Mouse (Mus musculus): ENCODE measurements around the gene Ier2. TPM values are rescaled to one million over a fixed set of nuclear protein-coding genes. Genes with fewer than 3 reads are reported as not detected.

Gene Ier2
- total RNA-seq, 1 experiment, result 49.7 TPM

- Histone ChIP-seq H3K27ac (ENCODE audit: insufficient read depth, low read depth, low read length, poor library complexity, severe bottlenecking) (no peak overlapping the region), H3K9ac (ENCODE audit: insufficient read depth, low read depth, low read length, poor library complexity, severe bottlenecking) (no peak overlapping the region), H3K9me3 (ENCODE audit: control insufficient read depth, insufficient read depth, low read depth, low read length) (no peaks in the 10 kb centered on the region), H3K4me1 (ENCODE audit: control insufficient read depth in 2 of 2, insufficient read depth in 2 of 2, low read length in 2 of 2, poor library complexity in 1 of 2) (peaks cover 0 to 39% of the 10 kb centered on the region in 2 experiments; a peak in 2 of 4 replicates), H3K4me3 (ENCODE audit: insufficient read depth in 1 of 2, low read depth in 1 of 2, low read length in 2 of 2, poor library complexity in 1 of 2, severe bottlenecking in 1 of 2) (peak overlapping the region in 1 of 2 experiments; percentile 54; a peak in 2 of 4 replicates), H3K36me3 (ENCODE audit: control insufficient read depth, insufficient read depth, low read length, poor library complexity, severe bottlenecking) (no peaks in the 10 kb centered on the region)
- in situ Hi-C loops (cut with MboI; ENCODE audit: low sequenced_read_pairs in 2 of 2, unreplicated experiment in 2 of 2), result loop anchor here in 1 of 2 experiments (10.0 kb wide), 2 partner anchors 69 to 109 kb away; no protein-coding TSS in a partner anchor
- TF ChIP-seq CHD2 (IDR thresholded peaks at IDR 0.05; ENCODE audit: low read depth, low read length) (no peak), ZNF384 (IDR thresholded peaks at IDR 0.05; ENCODE audit: low read depth, low read length) (no peak), HCFC1 (IDR thresholded peaks at IDR 0.05; ENCODE audit: borderline replicate concordance, insufficient read depth, low read length) (no peak), MAFK (IDR thresholded peaks at IDR 0.05; ENCODE audit: insufficient read depth, low read depth, low read length) (no peak), ZC3H11A (IDR thresholded peaks at IDR 0.05; ENCODE audit: borderline replicate concordance, low read depth, low read length) (no peak)
- DNase-seq (ENCODE audit: low read depth, low spot score), result no peak
Observed at GRCm38 (mm10) chr8:84705960-84706359, 43.3 kb upstream of the Ier2 start.

- peaks cover 0 to 41% of the 10 kb centered on the region in 2 experiments; a peak in 2 of 4 replicates for H3K4me1 ChIP-seq (ENCODE audit: control insufficient read depth in 2 of 2, insufficient read depth in 2 of 2, low read length in 2 of 2, poor library complexity in 1 of 2)
- peak overlapping the region; percentile 37 to 54 for H3K4me3 ChIP-seq (ENCODE audit: insufficient read depth in 1 of 2, low read depth in 1 of 2, low read length in 2 of 2, poor library complexity in 1 of 2, severe bottlenecking in 1 of 2)
- in situ Hi-C loops (cut with MboI; ENCODE audit: low sequenced_read_pairs in 2 of 2, unreplicated experiment in 2 of 2), result loop anchor here in 1 of 2 experiments (10.0 kb wide), 2 partner anchors 70 to 110 kb away; no protein-coding TSS in a partner anchor
- peaks cover under 1% of the 10 kb centered on the region; the same call in 1 of the 2 replicates for H3K36me3 ChIP-seq (ENCODE audit: control insufficient read depth, insufficient read depth, low read length, poor library complexity, severe bottlenecking)
- no peaks in the 10 kb centered on the region for H3K9me3 ChIP-seq (ENCODE audit: control insufficient read depth, insufficient read depth, low read depth, low read length)
- TF ChIP-seq HCFC1 (IDR thresholded peaks at IDR 0.05; ENCODE audit: borderline replicate concordance, insufficient read depth, low read length), result no peak
- no peak for TF ChIP-seq ZC3H11A (IDR thresholded peaks at IDR 0.05; ENCODE audit: borderline replicate concordance, low read depth, low read length)
- no peak for TF ChIP-seq ZNF384 (IDR thresholded peaks at IDR 0.05; ENCODE audit: low read depth, low read length)
- no peak for TF ChIP-seq MAFK (IDR thresholded peaks at IDR 0.05; ENCODE audit: insufficient read depth, low read depth, low read length)
- no peak for TF ChIP-seq CHD2 (IDR thresholded peaks at IDR 0.05; ENCODE audit: low read depth, low read length)
- no peak for DNase-seq (ENCODE audit: low read depth, low spot score)
- H3K9ac ChIP-seq (ENCODE audit: insufficient read depth, low read depth, low read length, poor library complexity, severe bottlenecking), result peak overlapping the region; percentile 10; the same call in 1 of the 2 replicates
- H3K27ac ChIP-seq (ENCODE audit: insufficient read depth, low read depth, low read length, poor library complexity, severe bottlenecking), result no peak overlapping the region
Observed at GRCm38 (mm10) chr8:84704867-84705831, 42.5 kb upstream of the Ier2 start.

- no peak overlapping the region for H3K9ac ChIP-seq (ENCODE audit: insufficient read depth, low read depth, low read length, poor library complexity, severe bottlenecking)
- no peak overlapping the region for H3K27ac ChIP-seq (ENCODE audit: insufficient read depth, low read depth, low read length, poor library complexity, severe bottlenecking)
- DNase-seq (ENCODE audit: low read depth, low spot score), result peak; percentile 93
- H3K4me1 ChIP-seq (ENCODE audit: control insufficient read depth in 2 of 2, insufficient read depth in 2 of 2, low read length in 2 of 2, poor library complexity in 1 of 2), result peaks cover 2 to 44% of the 10 kb centered on the region in 2 experiments; a peak in 2 of 4 replicates
- in situ Hi-C loops (cut with MboI; ENCODE audit: low sequenced_read_pairs in 2 of 2, unreplicated experiment in 2 of 2), result loop anchor here in 1 of 2 experiments (10.0 kb wide), 2 partner anchors 70 to 110 kb away; no protein-coding TSS in a partner anchor
- no peaks in the 10 kb centered on the region for H3K9me3 ChIP-seq (ENCODE audit: control insufficient read depth, insufficient read depth, low read depth, low read length)
- TF ChIP-seq MAFK (IDR thresholded peaks at IDR 0.05; ENCODE audit: insufficient read depth, low read depth, low read length), result no peak
- TF ChIP-seq ZNF384 (IDR thresholded peaks at IDR 0.05; ENCODE audit: low read depth, low read length), result no peak
- TF ChIP-seq ZC3H11A (IDR thresholded peaks at IDR 0.05; ENCODE audit: borderline replicate concordance, low read depth, low read length), result no peak
- TF ChIP-seq HCFC1 (IDR thresholded peaks at IDR 0.05; ENCODE audit: borderline replicate concordance, insufficient read depth, low read length), result no peak
- TF ChIP-seq CHD2 (IDR thresholded peaks at IDR 0.05; ENCODE audit: low read depth, low read length), result no peak
- H3K36me3 ChIP-seq (ENCODE audit: control insufficient read depth, insufficient read depth, low read length, poor library complexity, severe bottlenecking), result peaks cover 6% of the 10 kb centered on the region
- peak overlapping the region; percentile 37 to 66; a peak in 3 of 4 replicates for H3K4me3 ChIP-seq (ENCODE audit: insufficient read depth in 1 of 2, low read depth in 1 of 2, low read length in 2 of 2, poor library complexity in 1 of 2, severe bottlenecking in 1 of 2)
Observed at GRCm38 (mm10) chr8:84704356-84704755, 41.7 kb upstream of the Ier2 start.

- Histone ChIP-seq H3K9me3 (ENCODE audit: control insufficient read depth, insufficient read depth, low read depth, low read length) (no peaks in the 10 kb centered on the region), H3K4me1 (ENCODE audit: control insufficient read depth in 2 of 2, insufficient read depth in 2 of 2, low read length in 2 of 2, poor library complexity in 1 of 2) (peaks cover 2 to 42% of the 10 kb centered on the region in 2 experiments; a peak in 2 of 4 replicates), H3K27ac (ENCODE audit: insufficient read depth, low read depth, low read length, poor library complexity, severe bottlenecking) (no peak overlapping the region), H3K36me3 (ENCODE audit: control insufficient read depth, insufficient read depth, low read length, poor library complexity, severe bottlenecking) (peaks cover 12% of the 10 kb centered on the region), H3K4me3 (ENCODE audit: insufficient read depth in 1 of 2, low read depth in 1 of 2, low read length in 2 of 2, poor library complexity in 1 of 2, severe bottlenecking in 1 of 2) (peak overlapping the region; percentile 24 to 66; a peak in 3 of 4 replicates), H3K9ac (ENCODE audit: insufficient read depth, low read depth, low read length, poor library complexity, severe bottlenecking) (peak overlapping the region; percentile 59; the same call in 1 of the 2 replicates)
- in situ Hi-C loops (cut with MboI; ENCODE audit: low sequenced_read_pairs in 2 of 2, unreplicated experiment in 2 of 2), result loop anchor here in 1 of 2 experiments (10.0 kb wide), 2 partner anchors 71 to 111 kb away; no protein-coding TSS in a partner anchor
- TF ChIP-seq CHD2 (IDR thresholded peaks at IDR 0.05; ENCODE audit: low read depth, low read length) (no peak), MAFK (IDR thresholded peaks at IDR 0.05; ENCODE audit: insufficient read depth, low read depth, low read length) (no peak), ZC3H11A (IDR thresholded peaks at IDR 0.05; ENCODE audit: borderline replicate concordance, low read depth, low read length) (no peak), ZNF384 (IDR thresholded peaks at IDR 0.05; ENCODE audit: low read depth, low read length) (no peak), HCFC1 (IDR thresholded peaks at IDR 0.05; ENCODE audit: borderline replicate concordance, insufficient read depth, low read length) (no peak)
- no peak for DNase-seq (ENCODE audit: low read depth, low spot score)
Observed at GRCm38 (mm10) chr8:84703466-84704249, 41.0 kb upstream of the Ier2 start.

Measured in ES-E14 (cell line).